Mouse (Mus musculus) Patski (cell line): Measurements from ENCODE around the gene Psmd11. TPM values are rescaled to one million over a fixed set of nuclear protein-coding genes. Genes with fewer than 3 reads are reported as not detected.

Experiments used
- ATAC-seq: fragments of 100-300 bp; one replicate; pipeline ENCODE4 v1.8.0; 2021
- CTCF ChIA-PET: fragments of 350-600 bp; sonication (Branson Sonifier 250); formaldehyde crosslinking; loops from one replicate; lab custom pipeline; 2022; ENCODE audit warnings: inconsistent platforms; lab: Charles Lee
- POLR2A ChIA-PET: fragments of 350-600 bp; sonication (Branson Sonifier 250); formaldehyde crosslinking; loops from one replicate; lab custom pipeline; 2022; ENCODE audit warnings: antibody characterized with exemption, inconsistent platforms; lab: Charles Lee
- DNase-seq: peaks from one replicate; pipeline ENCODE4 v3.0.0-alpha.2; 2011; ENCODE audit warnings: low read depth, low spot score
- H3K27me3 ChIP-seq: fragments of 371-371 bp; one replicate; pipeline ENCODE4 v1.5.1; 2021
- CTCF ChIP-seq: fragments of 100-300 bp; IDR thresholded peaks from one replicate; pipeline ENCODE4 v1.5.1; 2021
- in situ Hi-C: fragments of 300-500 bp; cut with MboI; formaldehyde crosslinking; loops from 3 replicates; pipeline ENCODE4 v1.11.1; 2018; ENCODE audit warnings: low pct_unique_long_range_greater_than_20kb, mixed read lengths
- polyA plus RNA-seq: library from polyadenylated mRNA; unstranded; gene quantifications from one replicate; pipeline ENCODE4 v1.2.3, GENCODE M21; 2021

The Psmd11 gene
- polyA plus RNA-seq, 1 experiment from 2014 or later, result 133 TPM

DNA sequence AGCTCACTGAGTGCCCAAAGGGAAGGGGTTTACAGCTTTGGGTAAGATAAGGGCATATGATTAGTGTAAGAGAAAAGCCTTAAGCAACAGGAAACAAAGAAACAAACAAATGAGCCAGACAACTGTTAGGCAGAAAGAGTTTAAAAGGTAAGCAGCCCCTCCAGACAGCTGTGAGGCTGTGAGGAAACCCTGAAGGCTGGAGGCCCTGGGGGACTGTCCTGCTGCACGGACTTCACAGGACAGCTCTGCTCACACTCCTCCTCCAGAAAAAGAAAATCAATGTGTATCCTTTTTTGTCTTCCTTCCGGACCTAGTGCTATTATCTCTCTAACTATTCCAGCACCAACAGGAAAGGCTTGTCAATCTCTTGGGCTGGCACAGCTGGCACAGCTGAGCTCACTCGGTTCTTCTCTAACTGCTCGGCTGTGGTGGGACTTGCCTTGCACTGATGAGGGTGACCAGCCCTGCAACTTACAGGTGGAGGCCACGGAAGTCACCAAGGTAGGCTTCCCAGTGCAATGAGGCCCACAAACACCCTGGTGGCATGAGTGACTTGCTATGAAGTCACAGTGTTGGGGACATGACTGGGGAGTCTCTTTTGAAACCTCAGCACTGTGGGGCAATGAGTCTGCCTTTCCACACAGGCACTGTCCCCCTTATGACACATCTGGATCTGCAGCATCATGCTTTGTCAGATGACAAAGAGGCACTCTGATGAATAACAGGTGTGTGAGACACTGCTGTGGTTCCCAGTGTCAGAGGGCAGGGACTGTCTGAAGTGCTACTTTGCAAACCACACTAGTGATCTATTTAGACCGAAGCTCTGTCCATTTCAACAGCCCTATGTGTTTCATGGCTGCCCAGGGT lies 76.3 kb downstream of the Psmd11 start:
- in situ Hi-C loops, result no loop called here
- ATAC-seq, result no peak
- DNase-seq, result no peak
- H3K27me3 ChIP-seq, result no peaks in the 10 kb centered on the region
- CTCF ChIA-PET, result interaction anchor here (0.8 to 1.0 kb wide), 2 partner anchors 9 to 18 kb away, joined by 3 read pairs; no protein-coding TSS in a partner anchor
- no peak for TF ChIP-seq CTCF
- POLR2A ChIA-PET, result no interaction called here

DNA sequence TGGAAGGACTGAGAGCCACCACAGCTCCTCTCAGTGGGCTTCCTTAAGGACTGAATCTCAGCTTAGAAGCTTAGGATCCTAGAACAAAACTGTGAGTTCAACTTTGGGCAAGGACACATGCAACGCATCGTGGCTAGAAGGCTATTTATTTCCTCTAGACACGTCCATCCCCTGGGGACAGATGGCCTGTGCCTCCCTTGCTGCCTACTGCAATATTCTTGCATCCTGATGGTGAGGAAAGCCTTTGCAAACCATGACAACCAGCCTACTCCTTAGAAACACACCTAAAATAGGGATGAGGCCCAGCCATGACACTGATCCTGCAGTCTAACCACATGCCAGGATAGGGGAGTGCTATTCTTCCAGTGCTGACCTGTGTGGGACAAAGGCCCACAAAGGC lies 77.2 kb downstream of the Psmd11 start:
- ATAC-seq, result no peak
- POLR2A ChIA-PET, result no interaction called here
- in situ Hi-C loops, result no loop called here

DNA sequence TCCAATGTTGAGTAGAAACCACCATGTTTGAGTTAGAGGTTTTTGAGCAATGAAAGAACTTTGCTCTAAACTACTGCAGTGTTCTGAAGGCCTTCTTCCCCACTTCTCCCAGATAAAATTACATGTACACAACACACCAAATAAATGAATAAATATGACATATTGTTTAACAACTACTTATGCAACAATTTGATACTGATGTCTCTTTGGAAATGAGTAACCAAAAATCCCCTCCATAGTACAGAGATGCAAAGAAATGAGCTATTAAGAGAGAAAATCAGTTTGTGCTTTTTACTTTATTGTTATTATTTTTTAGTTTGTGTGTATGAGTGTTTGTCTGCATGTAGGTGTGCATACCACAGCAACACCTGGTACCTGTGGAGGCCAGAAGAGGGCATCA lies 78.1 kb downstream of the Psmd11 start:
- DNase-seq (no peak), ATAC-seq (no peak)
- ChIA-PET CTCF (no interaction called here), POLR2A (no interaction called here)
- TF ChIP-seq CTCF, result no peak
- in situ Hi-C loops, result no loop called here
- H3K27me3 ChIP-seq, result no peaks in the 10 kb centered on the region

More for the DNA sequence above, 77.2 kb downstream of the Psmd11 start:
- TF ChIP-seq CTCF, result no peak
- H3K27me3 ChIP-seq, result no peaks in the 10 kb centered on the region
- DNase-seq, result no peak
- CTCF ChIA-PET, result interaction anchor here (0.8 to 1.0 kb wide), 2 partner anchors 9 to 17 kb away, joined by 3 read pairs; no protein-coding TSS in a partner anchor

DNA sequence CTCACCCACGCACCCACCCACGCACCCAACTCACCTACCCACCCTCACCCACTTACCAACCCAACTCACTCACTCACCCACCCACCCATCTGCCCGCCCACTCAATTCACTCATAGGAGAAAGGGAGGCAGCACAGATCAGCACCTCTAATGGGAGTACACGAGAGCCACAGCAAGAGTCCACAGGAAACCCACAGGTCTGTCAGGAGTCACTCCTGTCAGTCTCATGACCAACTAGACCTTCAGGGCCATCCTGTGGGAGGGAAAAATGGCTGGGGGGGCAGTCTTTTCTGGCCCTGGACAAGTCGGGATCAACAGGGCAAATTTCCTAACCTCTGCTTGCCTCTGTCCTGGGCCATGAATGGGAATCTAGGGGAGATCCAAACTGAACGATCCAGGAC lies 79.4 kb downstream of the Psmd11 start:
- ChIA-PET CTCF (no interaction called here), POLR2A (no interaction called here)
- no peaks in the 10 kb centered on the region for H3K27me3 ChIP-seq
- ATAC-seq (no peak), DNase-seq (no peak)
- no peak for TF ChIP-seq CTCF
- in situ Hi-C loops, result no loop called here

DNA sequence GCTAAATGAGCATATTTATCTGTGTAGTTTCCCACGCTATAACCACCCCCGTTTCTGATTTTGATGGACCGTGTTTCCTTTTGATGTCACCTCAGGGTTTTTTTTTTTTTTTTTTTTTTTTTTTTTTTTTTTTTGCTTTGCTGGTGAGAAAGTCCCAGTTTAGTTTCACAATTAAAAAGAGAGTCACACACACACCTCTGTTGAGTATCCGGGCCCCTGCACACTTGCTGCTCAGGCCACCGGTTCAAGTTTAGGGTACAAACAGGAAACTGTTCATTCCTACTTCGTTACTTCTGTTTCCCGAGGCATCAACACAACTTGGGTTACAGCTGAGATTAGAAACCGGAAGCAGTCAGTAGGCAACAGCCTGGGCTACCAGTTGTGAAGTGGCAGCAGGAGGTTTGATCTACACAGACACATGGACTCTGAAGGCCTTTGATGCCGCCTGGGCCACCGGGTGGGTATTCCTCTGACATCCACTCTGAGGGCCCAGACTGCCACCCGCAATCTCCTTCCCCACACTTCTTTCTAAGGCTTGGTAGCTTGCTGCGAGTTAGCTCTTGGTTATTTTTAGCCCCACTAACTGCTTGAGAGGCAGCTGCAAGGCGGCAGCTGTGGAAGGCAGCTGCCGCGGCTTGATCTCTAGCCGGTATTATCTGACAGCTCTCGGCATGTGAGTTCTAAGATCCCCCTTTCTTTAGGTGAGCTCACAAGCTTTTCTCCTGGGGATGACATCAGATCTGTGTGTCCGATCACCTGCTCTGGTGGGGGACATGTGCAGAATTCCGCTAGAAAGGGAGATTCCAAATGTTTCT lies 80.2 kb downstream of the Psmd11 start:
- TF ChIP-seq CTCF, result no peak
- in situ Hi-C loops, result no loop called here
- ATAC-seq (no peak), DNase-seq (no peak)
- POLR2A ChIA-PET, result no interaction called here
- no peaks in the 10 kb centered on the region for H3K27me3 ChIP-seq
- CTCF ChIA-PET, result no interaction called here

DNA sequence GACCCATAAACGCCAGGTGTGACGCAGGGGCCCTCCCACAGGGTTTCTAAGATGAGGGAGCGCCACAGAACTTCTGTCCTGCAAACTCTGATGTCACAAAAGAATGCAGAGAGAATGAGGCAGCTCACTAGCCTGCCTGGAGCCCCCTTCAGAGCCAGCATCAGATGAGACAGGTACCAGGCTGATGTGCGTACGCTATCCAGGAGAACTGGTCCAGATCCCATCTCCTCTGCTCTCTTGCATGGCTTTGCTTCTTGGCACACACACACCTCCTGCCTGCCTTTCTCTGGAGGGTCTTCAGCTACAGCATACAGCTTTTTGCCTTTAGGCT lies 80.7 kb downstream of the Psmd11 start:
- ChIA-PET POLR2A (interaction anchor here (0.6 kb wide), 1 partner anchor 54 kb away, joined by 4 read pairs; no protein-coding TSS in a partner anchor), CTCF (no interaction called here)
- DNase-seq (no peak), ATAC-seq (no peak)
- no peaks in the 10 kb centered on the region for H3K27me3 ChIP-seq
- in situ Hi-C loops, result no loop called here
- no peak for TF ChIP-seq CTCF

DNA sequence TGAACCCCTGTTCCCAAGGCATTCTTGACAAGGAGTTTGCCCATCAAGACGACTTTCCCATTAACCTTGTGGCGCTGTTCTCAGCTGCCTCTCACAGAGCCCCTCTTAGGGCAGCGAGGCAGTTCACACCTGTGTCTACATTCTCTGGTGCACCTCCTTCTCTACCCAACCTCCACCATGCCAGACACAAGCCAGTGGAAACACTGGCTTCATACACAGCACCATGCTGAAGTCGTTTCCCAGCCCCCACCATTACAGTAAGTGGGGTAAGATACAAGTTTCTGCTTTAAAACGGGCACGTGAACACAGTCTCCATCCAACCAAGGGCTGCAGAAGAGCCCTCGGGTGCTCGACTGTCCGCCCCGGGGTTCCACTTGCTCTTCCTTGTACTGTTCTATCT lies 81.7 kb downstream of the Psmd11 start:
- ATAC-seq (no peak), DNase-seq (no peak)
- in situ Hi-C loops, result no loop called here
- TF ChIP-seq CTCF, result no peak
- ChIA-PET CTCF (no interaction called here), POLR2A (no interaction called here)
- no peaks in the 10 kb centered on the region for H3K27me3 ChIP-seq

DNA sequence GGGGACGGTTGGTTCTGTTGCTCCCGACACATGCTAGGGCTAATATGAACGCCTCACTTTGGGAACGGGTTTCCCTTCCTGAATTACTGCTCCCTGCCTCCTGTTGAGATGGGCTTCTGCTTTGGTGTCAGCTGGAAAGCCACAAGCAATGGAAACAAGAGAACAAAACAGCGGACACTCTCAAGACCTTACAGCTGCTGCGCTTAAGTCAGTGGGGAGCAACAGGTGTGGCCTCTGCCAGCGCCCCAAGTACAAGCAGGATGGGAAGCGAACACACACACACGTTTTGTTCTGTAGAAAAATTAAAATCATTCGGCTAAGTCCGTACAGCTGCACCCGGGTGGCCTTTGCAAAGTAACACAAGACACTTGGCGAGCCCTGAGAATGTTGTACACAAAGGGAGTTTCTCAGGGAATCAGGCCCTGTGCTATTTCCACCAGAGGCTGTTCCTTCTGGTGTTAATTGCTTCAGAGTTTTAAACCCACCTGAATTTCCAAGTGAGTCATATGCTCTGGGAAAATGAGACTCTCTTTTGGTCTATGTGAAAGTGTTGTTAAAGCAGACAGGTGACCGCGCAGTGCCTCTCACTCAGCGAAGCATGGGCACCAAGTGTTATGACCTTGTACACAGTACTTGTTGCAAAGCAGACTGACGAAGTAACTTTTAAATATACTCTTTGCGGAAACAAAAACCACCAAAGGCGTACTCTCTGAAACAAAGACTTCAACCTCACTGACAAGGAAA lies 84.1 kb downstream of the Psmd11 start:
- ChIA-PET CTCF (no interaction called here), POLR2A (no interaction called here)
- no peak for TF ChIP-seq CTCF
- DNase-seq (no peak), ATAC-seq (no peak)
- in situ Hi-C loops, result no loop called here
- H3K27me3 ChIP-seq, result no peaks in the 10 kb centered on the region

DNA sequence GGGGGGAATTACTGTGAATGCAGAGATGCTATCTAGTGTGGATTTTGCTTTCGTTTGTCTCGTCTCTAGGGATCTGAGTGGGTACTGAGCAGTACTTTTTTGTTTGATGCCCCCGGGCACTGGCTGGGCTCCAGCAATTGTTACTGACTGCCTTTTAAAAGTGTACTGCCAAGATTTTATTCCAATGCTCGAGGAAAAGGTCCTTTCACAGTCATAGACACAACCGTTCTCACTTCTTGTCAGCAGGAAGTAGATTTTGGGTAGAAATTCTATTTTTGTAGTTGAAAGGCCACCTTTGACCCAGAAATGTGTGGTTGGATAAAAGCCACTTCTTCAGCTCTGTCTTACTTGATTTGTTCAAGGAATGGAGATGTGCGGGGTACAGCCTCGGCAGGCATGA lies 85.4 kb downstream of the Psmd11 start:
- in situ Hi-C loops, result no loop called here
- CTCF ChIA-PET, result interaction anchor here (1.1 to 1.2 kb wide), 2 partner anchors 9 to 74 kb away, joined by 3 read pairs; no protein-coding TSS in a partner anchor
- DNase-seq, result no peak

DNA sequence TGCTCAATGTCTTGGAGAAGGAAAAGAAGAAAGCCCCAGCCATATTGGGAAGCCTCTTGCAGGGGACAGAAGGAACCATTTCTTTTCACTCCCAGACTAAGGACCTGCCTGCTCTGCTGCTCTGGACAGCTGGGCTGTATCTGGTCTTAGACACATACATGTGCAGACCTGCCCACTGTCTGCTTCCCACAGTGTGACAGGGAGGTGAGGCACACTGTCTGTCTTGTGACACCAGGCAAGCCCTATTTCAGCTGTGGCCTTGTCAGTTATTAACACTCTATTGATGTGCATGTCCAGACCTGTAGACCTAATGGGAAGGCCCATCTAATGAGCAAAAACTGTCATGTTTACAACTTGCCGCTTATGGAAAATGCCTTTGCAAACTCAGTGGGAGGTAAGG lies 86.9 kb downstream of the Psmd11 start:
- ATAC-seq, result no peak
- in situ Hi-C loops, result no loop called here
- CTCF ChIA-PET, result interaction anchor here (1.1 kb wide), 1 partner anchor 31 kb away, joined by 3 read pairs; no protein-coding TSS in a partner anchor

More for the DNA sequence above, 85.4 kb downstream of the Psmd11 start:
- POLR2A ChIA-PET, result interaction anchor here (0.5 kb wide), 1 partner anchor 27 kb away, joined by 3 read pairs; no protein-coding TSS in a partner anchor
- no peak for TF ChIP-seq CTCF
- no peaks in the 10 kb centered on the region for H3K27me3 ChIP-seq
- no peak for ATAC-seq

More for the DNA sequence above, 86.9 kb downstream of the Psmd11 start:
- no peaks in the 10 kb centered on the region for H3K27me3 ChIP-seq
- TF ChIP-seq CTCF, result no peak
- DNase-seq, result no peak
- POLR2A ChIA-PET, result interaction anchor here (1.5 kb wide), 1 partner anchor 27 kb away, joined by 3 read pairs; no protein-coding TSS in a partner anchor
